Mouse (Mus musculus) midbrain, postnatal 0 days (tissue): ENCODE data around the gene Brd1. TPM values are rescaled to one million over a fixed set of nuclear protein-coding genes. Genes with fewer than 3 reads are reported as not detected.
"Not testable (repeated sequence)": the region's sequence is repeated elsewhere in the genome, so short reads cannot be mapped to it uniquely, and the experiment has no call there.

ENCODE experiments used
- ATAC-seq: fragments of 200-750 bp; cut with Nextera tagmentation; 2 replicates; pipeline ENCODE4 v1.8.0; 2017; ENCODE audit warnings: moderate number of reproducible peaks, mild to moderate bottlenecking, moderate TSS enrichment, moderate library complexity; ENCODE audit not compliant: low FRiP score
- DNase-seq: peaks from one replicate; pipeline ENCODE4 v3.0.0-alpha.2; 2015; ENCODE audit warnings: low spot score
- H3K27ac ChIP-seq: fragments of 300-500 bp; sonication (generic); 2 replicates; pipeline ENCODE4 v1.5.1; 2014; ENCODE audit warnings: low read depth, mild to moderate bottlenecking, low read length, mixed read lengths
- H3K27me3 ChIP-seq: fragments of 300-500 bp; sonication (generic); 2 replicates; pipeline ENCODE4 v1.6.1; 2014; ENCODE audit warnings: low read length, control low read depth, mixed read lengths; ENCODE audit not compliant: insufficient read depth
- H3K36me3 ChIP-seq: fragments of 300-500 bp; sonication (generic); 2 replicates; pipeline ENCODE4 v1.6.1; 2014; ENCODE audit warnings: low read length, control low read depth, mixed read lengths; ENCODE audit not compliant: insufficient read depth
- H3K4me1 ChIP-seq: fragments of 300-500 bp; sonication (generic); 2 replicates; pipeline ENCODE4 v1.6.1; 2014; ENCODE audit warnings: mild to moderate bottlenecking, control low read depth, antibody characterized with exemption, low read length, mixed read lengths; ENCODE audit not compliant: insufficient read depth
- H3K4me2 ChIP-seq: fragments of 300-500 bp; sonication (generic); 2 replicates; pipeline ENCODE4 v1.6.1; 2014; ENCODE audit warnings: low read depth, mild to moderate bottlenecking, low read length, mixed read lengths; ENCODE audit not compliant: poor library complexity, severe bottlenecking
- H3K4me3 ChIP-seq: fragments of 300-500 bp; sonication (generic); 2 replicates; pipeline ENCODE4 v1.5.1; 2014; ENCODE audit warnings: low read depth, mild to moderate bottlenecking, low read length, moderate library complexity
- H3K9ac ChIP-seq: fragments of 300-500 bp; sonication (generic); replicated peaks from 2 replicates; pipeline ENCODE4 v1.6.1; 2014; ENCODE audit warnings: mild to moderate bottlenecking, low read length, moderate library complexity, mixed read lengths; ENCODE audit not compliant: poor library complexity, severe bottlenecking
- H3K9me3 ChIP-seq: fragments of 300-500 bp; sonication (generic); 2 replicates; pipeline ENCODE4 v1.6.1; 2016; ENCODE audit warnings: low read length, control low read depth
- CTCF ChIP-seq: IDR thresholded peaks from 2 replicates; pipeline ENCODE4 v1.5.1; 2016; ENCODE audit warnings: antibody characterized with exemption, mild to moderate bottlenecking
- WGBS: fragments of 180-500 bp; shearing (Covaris S2); extraction: QIAGEN DNeasy Blood & Tissue Kit; methylation state at CpG from one replicate; pipeline ENCODE4 v1.1.7; 2014; 5-methylcytosine and 5-hydroxymethylcytosine counted together
- polyA plus RNA-seq: library from polyadenylated mRNA; unstranded; fragments of >200 nt; fragmentation: Nextera tagmentation; extraction: Ambion mirVana; gene quantifications from 2 replicates; pipeline ENCODE4 v1.2.1, GENCODE M21; 2015
- total RNA-seq: library from RNA; depleted of rRNA; stranded (reverse); fragments of >200 nt; gene quantifications from 2 replicates; pipeline ENCODE4 v1.2.3, GENCODE M21; 2014; rRNA removed

Gene Brd1
- total RNA-seq: 42.2 and 51.4 TPM in 2 replicates
- polyA plus RNA-seq: 9.7 and 11.7 TPM in 2 replicates

GRCm38 (mm10) chr15:88733834-88734571, at the start of gene Brd1:
Brd1 (minus strand) TSS chr15:88734233.
- under 1% methylated on average over 57 of the region's 103 CpGs for WGBS
- peak within 1 kb of the TSS; percentile 65 for H3K4me2 ChIP-seq
- H3K9me3 ChIP-seq: no peaks in the 10 kb centered on the region
- peak within 1 kb of the TSS; percentile 89 for H3K27ac ChIP-seq
- H3K9ac ChIP-seq: peak within 1 kb of the TSS; percentile 94
- H3K36me3 ChIP-seq: peaks cover 15% of the 10 kb centered on the region
- TF ChIP-seq CTCF: no peak
- ATAC-seq (peak; percentile 82), DNase-seq (peak; percentile 85)
- H3K27me3 ChIP-seq: no peaks in the 10 kb centered on the region
- peaks cover 10% of the 10 kb centered on the region for H3K4me1 ChIP-seq
- peak within 1 kb of the TSS; percentile 99 for H3K4me3 ChIP-seq

- 93% methylated on average over 5 of the region's 5 CpGs for WGBS
- not testable (repeated sequence) for H3K27ac ChIP-seq, H3K9ac ChIP-seq, H3K4me3 ChIP-seq, ATAC-seq, H3K4me2 ChIP-seq, H3K9me3 ChIP-seq, DNase-seq, H3K36me3 ChIP-seq, H3K4me1 ChIP-seq, H3K27me3 ChIP-seq
Observed at GRCm38 (mm10) chr15:88774630-88775029, 40.6 kb upstream of the Brd1 start.

- H3K4me2 ChIP-seq: no peak overlapping the region
- WGBS: 87% methylated on average over 1 of the region's 1 CpGs
- TF ChIP-seq CTCF: no peak
Observed at GRCm38 (mm10) chr15:88768537-88768936, 34.5 kb upstream of the Brd1 start.

GRCm38 (mm10) chr15:88766139-88766538, 32.1 kb upstream of the Brd1 start:
- not testable (repeated sequence) for H3K36me3 ChIP-seq, H3K4me3 ChIP-seq, DNase-seq, H3K9ac ChIP-seq, H3K4me2 ChIP-seq, H3K27ac ChIP-seq, H3K4me1 ChIP-seq, H3K27me3 ChIP-seq, ATAC-seq, H3K9me3 ChIP-seq
- TF ChIP-seq CTCF: peak; percentile 42
- 96% methylated on average over 2 of the region's 2 CpGs for WGBS

More at GRCm38 (mm10) chr15:88768537-88768936, 34.5 kb upstream of the Brd1 start:
- ATAC-seq: no peak
- no peak for DNase-seq
- Histone ChIP-seq H3K9ac (no peak overlapping the region), H3K27me3 (no peaks in the 10 kb centered on the region), H3K9me3 (no peaks in the 10 kb centered on the region), H3K27ac (no peak overlapping the region), H3K36me3 (peaks cover 10% of the 10 kb centered on the region; the same call in 1 of the 2 replicates), H3K4me1 (no peaks in the 10 kb centered on the region), H3K4me3 (no peak overlapping the region)

- H3K27me3 ChIP-seq: no peaks in the 10 kb centered on the region
- no peak for TF ChIP-seq CTCF
- H3K4me1 ChIP-seq: no peaks in the 10 kb centered on the region
- no peak overlapping the region for H3K27ac ChIP-seq
- DNase-seq: no peak
- H3K9me3 ChIP-seq: no peaks in the 10 kb centered on the region
- H3K4me2 ChIP-seq: no peak overlapping the region
- no peak overlapping the region for H3K9ac ChIP-seq
- peaks cover 15% of the 10 kb centered on the region for H3K36me3 ChIP-seq
- WGBS: 96% methylated on average over 4 of the region's 4 CpGs
- no peak for ATAC-seq
- no peak overlapping the region for H3K4me3 ChIP-seq
Observed at GRCm38 (mm10) chr15:88761551-88761950, 27.5 kb upstream of the Brd1 start.

GRCm38 (mm10) chr15:88758061-88758460, 24.0 kb upstream of the Brd1 start:
- Histone ChIP-seq H3K27ac (no peak overlapping the region), H3K4me3 (no peak overlapping the region), H3K36me3 (peaks cover 15% of the 10 kb centered on the region), H3K4me2 (no peak overlapping the region), H3K9ac (no peak overlapping the region), H3K9me3 (no peaks in the 10 kb centered on the region), H3K4me1 (no peaks in the 10 kb centered on the region), H3K27me3 (no peaks in the 10 kb centered on the region)
- DNase-seq: no peak
- WGBS: 95% methylated on average over 3 of the region's 3 CpGs
- ATAC-seq: no peak
- no peak for TF ChIP-seq CTCF
